Mouse (Mus musculus): ENCODE data around the gene Siva1. TPM values are rescaled to one million over a fixed set of nuclear protein-coding genes. Genes with fewer than 3 reads are reported as not detected.
A peak's percentile ranks its signal among the peaks of the same experiment; 100 is the strongest.

Siva1 gene
- polyA plus RNA-seq, 1 experiment from 2014 or later = 77.2 TPM

- no peak overlapping the region for H3K4me3 ChIP-seq
- no peak overlapping the region for H3K27ac ChIP-seq (replicated peaks)
- no peaks in the 10 kb centered on the region for H3K9me3 ChIP-seq
- WGBS = 72% methylated on average over 7 of the region's 7 CpGs
- no peak overlapping the region for H3K4me2 ChIP-seq (replicated peaks)
- peaks cover 6% of the 10 kb centered on the region for H3K4me1 ChIP-seq
- H3K36me3 ChIP-seq = no peaks in the 10 kb centered on the region
- ATAC-seq (replicated peaks) = no peak
- no peaks in the 10 kb centered on the region for H3K27me3 ChIP-seq
- H3K9ac ChIP-seq (replicated peaks) = no peak overlapping the region
Measured at GRCm38 (mm10) chr12:112627097-112627881, 17.2 kb upstream of the Siva1 start.

GRCm38 (mm10) chr12:112628197-112628596 lies 16.3 kb upstream of the Siva1 start:
- no peaks in the 10 kb centered on the region for H3K36me3 ChIP-seq
- no peak overlapping the region for H3K4me2 ChIP-seq (replicated peaks)
- WGBS = 90% methylated on average over 6 of the region's 6 CpGs
- H3K9me3 ChIP-seq = no peaks in the 10 kb centered on the region
- peaks cover 6% of the 10 kb centered on the region for H3K4me1 ChIP-seq
- no peak overlapping the region for H3K9ac ChIP-seq (replicated peaks)
- H3K4me3 ChIP-seq = no peak overlapping the region
- no peaks in the 10 kb centered on the region for H3K27me3 ChIP-seq
- no peak for ATAC-seq (replicated peaks)
- no peak overlapping the region for H3K27ac ChIP-seq (replicated peaks)

GRCm38 (mm10) chr12:112628928-112629721 lies 15.4 kb upstream of the Siva1 start:
- no peaks in the 10 kb centered on the region for H3K27me3 ChIP-seq
- no peaks in the 10 kb centered on the region for H3K9me3 ChIP-seq
- H3K4me2 ChIP-seq (replicated peaks) = peak overlapping the region; percentile 44
- peak; percentile 78 for ATAC-seq (replicated peaks)
- WGBS = 39% methylated on average over 19 of the region's 19 CpGs
- peak overlapping the region; percentile 28 for H3K4me3 ChIP-seq
- H3K9ac ChIP-seq (replicated peaks) = peak overlapping the region; percentile 16; the same call in 1 of the 2 replicates
- H3K4me1 ChIP-seq = peaks cover 6% of the 10 kb centered on the region
- H3K27ac ChIP-seq (replicated peaks) = no peak overlapping the region; the same call in 1 of the 2 replicates
- no peaks in the 10 kb centered on the region for H3K36me3 ChIP-seq

- no peak overlapping the region for H3K4me2 ChIP-seq (replicated peaks)
- ATAC-seq (replicated peaks) = no peak
- no peaks in the 10 kb centered on the region for H3K27me3 ChIP-seq
- H3K9me3 ChIP-seq = no peaks in the 10 kb centered on the region
- peaks cover 6% of the 10 kb centered on the region for H3K4me1 ChIP-seq
- no peaks in the 10 kb centered on the region for H3K36me3 ChIP-seq
- H3K27ac ChIP-seq (replicated peaks) = no peak overlapping the region
- H3K4me3 ChIP-seq = no peak overlapping the region
- no peak overlapping the region for H3K9ac ChIP-seq (replicated peaks)
- 89% methylated on average over 12 of the region's 12 CpGs for WGBS
Measured at GRCm38 (mm10) chr12:112630029-112630428, 14.4 kb upstream of the Siva1 start.

- Histone ChIP-seq H3K27ac (replicated peaks) (no peak overlapping the region), H3K36me3 (no peaks in the 10 kb centered on the region), H3K27me3 (no peaks in the 10 kb centered on the region), H3K4me3 (no peak overlapping the region), H3K4me1 (peaks cover 6% of the 10 kb centered on the region), H3K9me3 (no peaks in the 10 kb centered on the region), H3K9ac (replicated peaks) (no peak overlapping the region), H3K4me2 (replicated peaks) (no peak overlapping the region)
- no peak for ATAC-seq (replicated peaks)
- 85% methylated on average over 5 of the region's 5 CpGs for WGBS
Measured at GRCm38 (mm10) chr12:112630796-112631195, 13.7 kb upstream of the Siva1 start.

GRCm38 (mm10) chr12:112631472-112631871 lies 13.0 kb upstream of the Siva1 start:
- no peak for ATAC-seq (replicated peaks)
- Histone ChIP-seq H3K27me3 (no peaks in the 10 kb centered on the region), H3K36me3 (no peaks in the 10 kb centered on the region), H3K9ac (replicated peaks) (no peak overlapping the region), H3K4me1 (peaks cover 6% of the 10 kb centered on the region), H3K4me3 (no peak overlapping the region), H3K4me2 (replicated peaks) (no peak overlapping the region), H3K9me3 (no peaks in the 10 kb centered on the region), H3K27ac (replicated peaks) (no peak overlapping the region)
- WGBS = 70% methylated on average over 1 of the region's 1 CpGs

GRCm38 (mm10) chr12:112632084-112632777 lies 12.2 kb upstream of the Siva1 start:
- no peak overlapping the region for H3K4me3 ChIP-seq
- H3K27me3 ChIP-seq = no peaks in the 10 kb centered on the region
- 79% methylated on average over 11 of the region's 11 CpGs for WGBS
- ATAC-seq (replicated peaks) = no peak
- peaks cover 6% of the 10 kb centered on the region for H3K4me1 ChIP-seq
- H3K9me3 ChIP-seq = no peaks in the 10 kb centered on the region
- no peak overlapping the region for H3K27ac ChIP-seq (replicated peaks)
- no peaks in the 10 kb centered on the region for H3K36me3 ChIP-seq
- no peak overlapping the region for H3K9ac ChIP-seq (replicated peaks)
- no peak overlapping the region for H3K4me2 ChIP-seq (replicated peaks)

GRCm38 (mm10) chr12:112632907-112633306 lies 11.6 kb upstream of the Siva1 start:
- 89% methylated on average over 5 of the region's 5 CpGs for WGBS

GRCm38 (mm10) chr12:112633686-112634085 lies 10.8 kb upstream of the Siva1 start:
- H3K4me2 ChIP-seq (replicated peaks) = no peak overlapping the region
- H3K36me3 ChIP-seq = no peaks in the 10 kb centered on the region
- peaks cover 6% of the 10 kb centered on the region for H3K4me1 ChIP-seq
- H3K27me3 ChIP-seq = no peaks in the 10 kb centered on the region
- H3K9ac ChIP-seq (replicated peaks) = no peak overlapping the region
- no peak overlapping the region for H3K27ac ChIP-seq (replicated peaks)
- 83% methylated on average over 9 of the region's 9 CpGs for WGBS
- H3K9me3 ChIP-seq = no peaks in the 10 kb centered on the region
- ATAC-seq (replicated peaks) = no peak
- H3K4me3 ChIP-seq = no peak overlapping the region

More at GRCm38 (mm10) chr12:112632907-112633306, 11.6 kb upstream of the Siva1 start:
- no peaks in the 10 kb centered on the region for H3K36me3 ChIP-seq
- H3K4me3 ChIP-seq = no peak overlapping the region
- no peak overlapping the region for H3K4me2 ChIP-seq (replicated peaks)
- H3K4me1 ChIP-seq = peaks cover 6% of the 10 kb centered on the region
- H3K9ac ChIP-seq (replicated peaks) = no peak overlapping the region
- no peaks in the 10 kb centered on the region for H3K27me3 ChIP-seq
- H3K9me3 ChIP-seq = no peaks in the 10 kb centered on the region
- H3K27ac ChIP-seq (replicated peaks) = no peak overlapping the region
- ATAC-seq (replicated peaks) = no peak

- Histone ChIP-seq H3K4me2 (replicated peaks) (no peak overlapping the region), H3K9ac (replicated peaks) (no peak overlapping the region), H3K4me1 (peaks cover 8% of the 10 kb centered on the region), H3K4me3 (no peak overlapping the region), H3K27me3 (no peaks in the 10 kb centered on the region), H3K9me3 (no peaks in the 10 kb centered on the region), H3K27ac (replicated peaks) (no peak overlapping the region), H3K36me3 (no peaks in the 10 kb centered on the region)
- ATAC-seq (replicated peaks) = no peak
- WGBS = 86% methylated on average over 10 of the region's 10 CpGs
Measured at GRCm38 (mm10) chr12:112639526-112639925, 5.0 kb upstream of the Siva1 start.

- WGBS = 86% methylated on average over 6 of the region's 6 CpGs
- no peak overlapping the region for H3K9ac ChIP-seq (replicated peaks)
- ATAC-seq (replicated peaks) = no peak
- no peaks in the 10 kb centered on the region for H3K9me3 ChIP-seq
- H3K4me3 ChIP-seq = no peak overlapping the region
- peaks cover 5% of the 10 kb centered on the region; the same call in 1 of the 2 replicates for H3K36me3 ChIP-seq
- peaks cover 27% of the 10 kb centered on the region for H3K4me1 ChIP-seq
- no peaks in the 10 kb centered on the region for H3K27me3 ChIP-seq
- no peak overlapping the region for H3K27ac ChIP-seq (replicated peaks)
- H3K4me2 ChIP-seq (replicated peaks) = no peak overlapping the region
Measured at GRCm38 (mm10) chr12:112643126-112643525, 1.4 kb upstream of the Siva1 start.

All from forebrain, embryonic 15.5 days (tissue).